Mouse (Mus musculus) lung, adult 2 months (tissue): ENCODE data around the gene Pgpep1l.

ENCODE experiments used
- CTCF ChIP-seq: fragments of 200-500 bp; IDR thresholded peaks from 2 replicates; pipeline ENCODE4 v1.5.1; 2011; ENCODE audit warnings: mild to moderate bottlenecking, low read length, control low read depth; ENCODE audit not compliant: insufficient read depth
- POLR2A ChIP-seq: fragments of 200-500 bp; IDR thresholded peaks from 2 replicates; pipeline ENCODE4 v1.6.1; 2011; ENCODE audit warnings: low read depth, mild to moderate bottlenecking, control low read depth, low read length, borderline replicate concordance; ENCODE audit errors: extremely low read depth

GRCm38 (mm10) chr7:68289081-68289480 lies 25.0 kb upstream of the Pgpep1l start:
- TF ChIP-seq CTCF = no peak
- no peak for TF ChIP-seq POLR2A
